Mouse (Mus musculus) left cerebral cortex, adult 18-20 months (tissue): ENCODE results near the gene Tmem110. TPM values are rescaled to one million over a fixed set of nuclear protein-coding genes. Genes with fewer than 3 reads are reported as not detected.
A peak's percentile ranks its signal among the peaks of the same experiment; 100 is the strongest.

Experiments used
- DNase-seq, 2 experiments: peaks; one replicate each; pipeline ENCODE4 v3.0.0; 2021 to 2022; ENCODE audit warnings: low spot score in 2 of 2, mixed read lengths in 1 of 2
- total RNA-seq, 2 experiments: library from RNA; stranded (reverse); gene quantifications; 2 replicates each; pipeline ENCODE4 v1.2.3; 2021

Gene Tmem110
- total RNA-seq, 2 experiments from 2014 or later, result 20.7 to 22.9 TPM

DNA sequence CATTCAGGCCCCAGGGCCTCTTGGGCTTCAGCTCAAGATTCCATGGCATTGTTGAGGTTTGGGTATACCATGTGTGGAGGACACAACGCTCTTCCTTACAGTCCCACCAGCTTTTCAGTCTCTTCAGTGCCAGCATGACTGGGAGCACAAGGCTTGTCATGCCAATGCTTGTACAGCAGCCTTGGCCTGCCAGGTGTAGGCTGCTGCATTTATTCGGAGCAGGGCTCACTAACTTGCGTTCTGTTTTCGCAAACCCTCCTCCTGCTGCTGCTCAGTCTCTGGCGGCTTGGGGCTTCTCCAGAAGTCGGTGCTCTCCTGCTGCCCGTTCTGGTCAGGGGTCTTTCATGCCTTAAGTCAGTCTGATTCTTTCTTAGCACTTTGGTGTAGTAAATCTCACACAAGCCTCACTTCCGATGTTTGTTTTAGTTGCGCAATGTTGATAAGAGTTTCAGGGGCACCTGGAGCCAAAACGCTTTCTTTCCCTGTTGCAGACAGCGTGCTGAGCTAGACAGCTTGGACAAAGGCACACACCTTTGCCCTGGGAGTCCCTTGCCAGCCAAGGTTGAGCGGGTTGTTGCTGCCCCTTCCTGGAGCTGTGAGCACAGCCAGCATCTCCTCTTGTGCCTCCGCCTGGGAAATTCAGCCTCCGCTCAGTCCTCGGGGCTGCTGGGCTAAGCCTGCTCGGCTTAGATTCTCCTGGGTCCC, 36.2 kb downstream of the Tmem110 start:
- no peak for DNase-seq

- DNase-seq, result no peak
These were observed 37.0 kb downstream of the Tmem110 start for GRCm38 (mm10) chr14:30862368-30862767.

GRCm38 (mm10) chr14:30865311-30865710, 39.9 kb downstream of the Tmem110 start:
- no peak for DNase-seq

- DNase-seq, result peak; percentile 76 to 80
These were observed 41.7 kb downstream of the Tmem110 start for GRCm38 (mm10) chr14:30867042-30867441.

- no peak for DNase-seq
These were observed 43.4 kb downstream of the Tmem110 start for GRCm38 (mm10) chr14:30868826-30869225.

DNA sequence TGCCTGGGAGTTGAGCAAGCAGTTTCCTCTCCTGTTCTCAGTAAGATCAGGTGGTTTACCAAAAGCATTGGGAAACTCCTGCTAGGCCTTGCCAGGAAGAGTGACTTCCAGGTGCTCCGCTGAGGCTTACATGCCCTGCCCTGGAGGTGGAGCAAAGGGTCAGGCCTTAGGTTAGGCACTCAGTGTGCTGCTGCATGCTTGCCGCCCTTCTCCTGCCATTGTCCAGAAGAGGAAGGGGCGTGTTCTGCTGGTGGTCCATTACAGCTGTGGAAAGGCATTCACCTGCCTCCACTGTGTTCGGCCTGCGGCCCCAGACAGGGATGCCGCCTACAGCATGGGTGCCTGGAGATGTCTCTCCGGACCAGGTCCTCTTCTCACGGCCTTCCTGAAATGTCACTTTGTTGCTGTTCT, 44.0 kb downstream of the Tmem110 start:
- no peak for DNase-seq

GRCm38 (mm10) chr14:30870206-30871147, 45.1 kb downstream of the Tmem110 start:
- no peak for DNase-seq

- no peak for DNase-seq
These were observed 48.8 kb downstream of the Tmem110 start for GRCm38 (mm10) chr14:30874095-30874700.

DNA sequence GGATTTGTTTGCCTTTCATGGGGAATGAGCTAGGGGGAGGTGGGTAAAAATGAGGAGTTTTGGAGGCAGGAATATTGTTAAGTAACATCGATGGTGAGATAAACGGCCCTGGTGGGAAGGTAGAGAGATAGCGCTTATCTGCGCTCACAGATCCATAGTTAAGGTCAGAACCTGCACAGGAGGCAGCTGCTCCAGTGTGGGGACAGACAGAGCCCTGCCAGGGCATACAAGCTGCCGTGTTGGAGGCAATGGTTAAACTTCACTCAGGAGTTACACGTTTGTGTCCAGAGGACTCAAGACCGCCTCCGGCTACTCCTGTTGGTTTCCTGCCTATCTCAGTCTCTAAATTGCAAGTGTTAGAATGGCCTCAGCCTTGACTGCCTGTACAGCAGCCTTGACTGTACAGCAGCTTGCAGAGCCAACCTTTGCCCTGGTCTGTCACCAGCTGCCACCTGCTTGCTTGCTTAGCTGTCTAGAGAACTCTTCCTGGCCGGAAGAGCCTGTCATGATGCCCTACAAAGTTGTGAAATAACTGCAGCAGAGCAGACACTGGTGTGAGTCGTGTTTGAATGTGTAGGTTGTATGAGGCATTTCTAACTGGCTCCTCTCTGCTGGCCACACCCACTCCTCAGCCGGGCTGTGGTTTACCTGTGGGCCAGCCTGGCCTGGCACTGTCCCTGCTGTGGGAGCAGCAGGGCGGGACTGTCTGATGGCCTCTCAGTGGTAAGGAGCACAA, 49.9 kb downstream of the Tmem110 start:
- no peak for DNase-seq

DNA sequence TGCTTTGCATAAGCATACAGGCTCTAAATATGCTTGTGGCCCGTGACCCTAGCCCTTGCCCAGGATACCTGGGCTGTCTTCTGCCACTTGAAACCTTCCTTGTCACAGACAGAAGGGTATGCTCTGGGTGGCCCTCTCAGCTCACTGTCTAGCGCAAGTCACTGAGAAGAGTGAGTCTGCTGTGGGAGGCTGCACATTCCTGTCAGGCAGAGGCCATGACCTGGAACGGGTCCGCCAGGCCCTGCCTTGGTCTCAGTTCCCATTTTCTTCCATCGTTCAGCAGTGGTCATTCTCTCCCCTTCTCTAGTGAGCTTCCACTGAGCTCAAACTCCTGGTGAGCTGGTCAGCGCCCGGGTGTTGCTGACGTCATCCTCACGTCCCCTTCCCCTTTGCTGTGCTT, 50.6 kb downstream of the Tmem110 start:
- no peak for DNase-seq

DNA sequence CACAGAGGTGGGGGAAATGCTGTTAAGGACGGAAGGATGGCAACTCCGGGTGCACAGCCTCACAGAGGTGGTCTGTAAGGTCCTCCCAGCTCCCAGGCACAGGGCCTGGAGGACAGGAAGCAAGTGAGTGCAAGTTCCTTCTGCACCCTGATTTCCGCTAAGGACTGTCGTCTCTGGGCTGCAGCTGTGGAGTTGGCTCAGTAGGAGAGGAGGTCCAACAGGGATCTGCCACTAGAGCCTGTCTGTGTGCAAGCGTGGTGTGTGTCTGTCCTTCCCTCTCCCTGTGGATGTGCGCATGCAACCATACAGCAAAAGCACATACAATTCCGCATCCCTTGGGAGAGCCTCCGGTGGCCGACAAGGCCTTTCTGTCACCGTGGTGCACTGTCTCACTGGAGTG, 51.1 kb downstream of the Tmem110 start:
- no peak for DNase-seq

DNA sequence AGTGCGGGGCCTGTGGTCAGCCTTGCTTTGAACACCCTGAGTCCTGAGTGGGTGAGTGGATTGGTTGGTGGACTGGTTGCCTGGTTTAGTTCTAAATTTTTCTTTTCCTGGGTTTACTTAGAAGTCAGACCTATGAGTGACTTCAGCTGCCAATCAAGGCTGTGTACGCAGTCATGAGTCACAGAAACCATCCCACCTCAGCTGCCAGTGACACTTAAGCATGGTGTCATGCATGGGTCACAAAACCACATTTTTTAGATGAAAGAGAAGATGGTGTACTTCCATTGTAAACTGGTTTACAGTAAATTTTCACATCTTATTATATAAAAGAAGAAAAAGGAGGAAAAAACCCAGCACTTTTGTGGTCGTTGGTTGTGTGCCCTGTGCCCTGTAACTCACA, 52.4 kb downstream of the Tmem110 start:
- DNase-seq, result no peak

DNA sequence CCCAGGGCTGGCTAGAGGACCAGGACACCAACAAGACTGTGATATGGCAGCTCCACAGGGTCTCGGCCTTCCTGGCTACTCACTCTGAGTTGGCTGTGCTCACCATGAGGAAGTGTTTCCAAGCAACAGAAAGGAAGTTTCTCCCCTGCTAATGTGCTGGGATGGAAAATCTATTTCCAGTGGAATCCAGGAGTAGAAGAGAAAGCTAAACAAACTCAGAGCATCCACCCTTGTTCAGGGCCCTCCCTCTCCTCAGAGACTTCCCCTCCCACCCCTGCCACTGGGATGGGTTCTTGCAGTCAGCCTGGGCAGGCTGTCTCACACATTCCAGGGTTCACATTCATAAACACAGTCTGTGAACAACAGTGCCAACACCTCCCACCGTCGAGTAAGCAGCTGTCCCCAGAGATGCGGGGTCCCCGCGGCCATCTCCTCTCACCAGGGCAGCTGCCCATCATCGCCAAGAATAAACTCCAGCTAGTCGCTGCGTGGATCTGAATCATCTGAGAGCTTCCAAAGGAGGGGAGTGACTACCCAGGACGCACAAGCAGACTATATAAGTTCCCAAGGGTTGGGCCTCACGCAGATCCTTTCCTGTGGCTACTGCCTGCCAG, 53.7 kb downstream of the Tmem110 start, which contains the start of gene Mustn1:
Gene Mustn1 (plus strand): TSS at position 243 of the 614 bp plus-strand sequence.
- DNase-seq, result peak in 1 of 2 experiments; percentile 36

GRCm38 (mm10) chr14:30879794-30880193, 54.4 kb downstream of the Tmem110 start:
- no peak for DNase-seq

DNA sequence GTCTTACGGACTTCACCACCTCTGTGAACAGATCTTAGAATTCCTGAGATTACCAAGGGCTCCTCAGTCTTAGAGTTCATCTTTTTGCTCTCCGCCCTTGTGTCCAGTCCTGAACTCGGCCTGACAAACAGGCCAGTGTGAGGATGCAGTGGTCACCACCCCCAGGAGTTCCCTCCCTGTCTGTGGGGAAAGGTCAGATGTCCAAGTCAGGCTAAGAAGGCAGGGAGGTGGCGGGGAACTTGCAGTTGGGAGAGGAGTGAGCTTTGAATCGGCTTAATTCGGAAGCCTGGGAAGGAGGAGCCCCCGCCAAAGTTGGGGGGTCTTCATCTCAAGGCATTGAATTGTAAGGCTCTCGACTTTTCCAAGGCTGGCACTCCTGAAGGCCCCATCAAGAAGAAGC, 54.9 kb downstream of the Tmem110 start:
- no peak for DNase-seq

DNA sequence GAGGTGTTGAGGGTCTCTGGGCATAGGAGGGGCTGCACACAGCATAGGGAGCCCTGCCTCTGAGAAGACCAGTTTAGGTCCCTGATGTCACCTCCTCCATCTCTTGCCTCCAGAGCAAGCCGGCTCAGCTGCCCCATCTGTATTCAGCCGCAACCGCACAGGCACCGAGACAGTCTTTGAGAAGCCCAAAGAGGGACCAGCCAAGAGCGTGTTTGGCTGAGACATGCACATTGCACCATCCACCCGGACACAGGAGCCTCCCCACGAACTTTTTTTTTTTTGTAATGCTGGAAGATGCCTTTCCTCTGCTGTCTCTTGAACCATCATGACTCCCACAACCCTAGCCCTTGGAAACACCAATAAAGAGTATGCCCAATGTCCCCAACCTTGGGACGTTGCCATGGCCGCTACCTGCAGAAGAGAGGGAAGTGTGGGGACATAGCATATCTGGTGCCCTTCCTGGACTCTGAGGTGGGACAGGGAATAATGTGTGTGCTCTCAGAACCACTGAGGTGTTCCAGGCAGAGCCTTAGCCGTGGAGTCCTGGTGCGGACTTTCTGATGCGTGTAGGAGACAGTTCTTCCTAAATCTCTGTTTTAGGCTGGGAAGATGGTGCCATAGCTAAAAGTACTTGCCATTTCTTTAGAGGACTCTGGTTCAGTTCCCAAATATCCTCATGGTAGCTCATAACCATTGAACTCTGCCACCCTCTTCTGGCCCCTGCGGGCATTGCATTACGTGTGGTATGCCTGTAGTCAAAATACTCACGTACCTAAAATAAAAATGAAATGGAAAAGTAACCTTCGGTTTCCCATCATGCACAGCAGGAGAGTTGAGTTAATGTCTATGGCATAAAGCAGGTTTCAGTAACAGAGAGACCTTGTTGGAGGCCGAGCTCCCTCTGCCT, 55.7 kb downstream of the Tmem110 start:
- DNase-seq, result peak; percentile 57 to 63

DNA sequence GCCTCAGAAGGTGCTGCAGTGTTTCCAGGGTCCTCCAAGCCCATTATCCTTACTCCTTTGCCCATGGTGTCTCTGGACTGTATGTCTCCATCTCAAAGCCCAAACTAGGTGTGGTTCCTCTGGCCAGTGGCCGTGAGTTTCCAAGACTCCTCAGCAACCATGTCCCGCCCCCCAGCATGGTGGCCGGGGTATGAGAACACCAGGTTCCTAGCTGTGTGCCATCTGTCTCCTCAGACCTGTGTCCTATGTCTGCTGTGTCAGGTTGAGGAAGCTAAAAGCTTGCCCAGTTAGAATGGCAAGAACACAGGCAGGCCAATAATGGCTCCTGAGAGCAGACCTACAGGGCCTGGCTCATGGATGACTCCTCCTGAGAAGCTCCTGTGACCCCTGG, 56.3 kb downstream of the Tmem110 start:
- no peak for DNase-seq

DNA sequence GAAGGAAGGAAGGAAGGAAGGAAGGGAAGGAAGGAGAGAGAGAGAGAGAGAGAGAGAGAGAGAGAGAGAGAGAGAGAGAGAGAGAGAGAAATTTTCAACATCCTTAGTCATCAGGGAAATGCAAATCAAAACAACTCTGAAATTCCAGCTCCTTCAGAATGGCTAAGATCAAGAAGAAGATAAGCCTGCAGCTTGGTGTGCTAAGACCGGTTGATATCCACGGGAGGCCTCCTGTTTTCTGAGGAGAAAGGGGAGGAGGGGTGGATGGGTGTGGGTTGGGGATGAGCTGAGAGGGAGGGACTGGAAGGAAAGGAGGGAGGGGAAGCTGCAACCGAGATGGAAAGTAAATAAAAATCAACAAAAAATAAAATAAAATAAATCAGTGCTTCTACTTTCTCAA, 59.9 kb downstream of the Tmem110 start:
- no peak for DNase-seq

- no peak for DNase-seq
These were observed 60.8 kb downstream of the Tmem110 start, which contains the start of gene Itih4 for GRCm38 (mm10) chr14:30886204-30886603. Itih4 (plus strand) TSS chr14:30886476.
